Mouse (Mus musculus) myocyte (in vitro differentiated cells): Measurements from ENCODE around the gene Dusp14. TPM values are rescaled to one million over a fixed set of nuclear protein-coding genes. Genes with fewer than 3 reads are reported as not detected.

Source experiments
- H3K27me3 ChIP-seq: one replicate; pipeline ENCODE4 v1.6.1; 2011; ENCODE audit not compliant: control insufficient read depth, insufficient read depth, insufficient read length
- H3K36me3 ChIP-seq: one replicate; pipeline ENCODE4 v1.6.1; 2011; ENCODE audit not compliant: control insufficient read depth, insufficient read depth
- H3K4me2 ChIP-seq: one replicate; pipeline ENCODE4 v1.6.1; 2011; ENCODE audit warnings: low read depth, control low read depth
- H3K4me3 ChIP-seq: one replicate; pipeline ENCODE4 v1.5.1; 2011; ENCODE audit warnings: mild to moderate bottlenecking, control low read depth, moderate library complexity
- H3K79me2 ChIP-seq: one replicate; pipeline ENCODE4 v1.6.1; 2011; ENCODE audit not compliant: control insufficient read depth, insufficient read depth
- H3ac ChIP-seq: one replicate; pipeline ENCODE4 v1.6.1; 2011; ENCODE audit not compliant: control insufficient read depth, insufficient read length
- CEBPB ChIP-seq: IDR thresholded peaks from 2 replicates; pipeline ENCODE4 v1.6.1; 2011; ENCODE audit warnings: mild to moderate bottlenecking, moderate library complexity; ENCODE audit not compliant: poor library complexity, insufficient read depth, severe bottlenecking
- E2F4 ChIP-seq: IDR thresholded peaks from one replicate; pipeline ENCODE4 v1.6.1; 2011; ENCODE audit warnings: mild to moderate bottlenecking, control low read depth, moderate library complexity; ENCODE audit not compliant: insufficient read depth
- MAX ChIP-seq: IDR thresholded peaks from one replicate; pipeline ENCODE4 v1.6.1; 2011; ENCODE audit warnings: low read depth, mild to moderate bottlenecking, control low read depth
- MYOD1 ChIP-seq, 3 experiments: IDR thresholded peaks; one replicate each; pipeline ENCODE4 v1.6.1; 2011; ENCODE audit warnings: control low read depth in 2 of 3, low read depth in 2 of 3, mild to moderate bottlenecking in 2 of 3, moderate library complexity in 1 of 3; ENCODE audit not compliant: insufficient read length in 2 of 3, control insufficient read depth in 1 of 3
- MYOG ChIP-seq, 3 experiments: IDR thresholded peaks; one replicate each; pipeline ENCODE4 v1.6.1; 2011; ENCODE audit warnings: control low read depth in 2 of 3, low read depth in 2 of 3, mild to moderate bottlenecking in 2 of 3; ENCODE audit not compliant: insufficient read length in 2 of 3, control insufficient read depth in 1 of 3, insufficient read depth in 1 of 3
- POLR2A ChIP-seq: IDR thresholded peaks from one replicate; pipeline ENCODE4 v1.6.1; 2011; ENCODE audit warnings: low read depth, mild to moderate bottlenecking, control low read depth, moderate library complexity; ENCODE audit not compliant: insufficient read length
- POLR2AphosphoS2 ChIP-seq: IDR thresholded peaks from one replicate; pipeline ENCODE4 v1.6.1; 2011; ENCODE audit warnings: low read depth, control low read depth; ENCODE audit not compliant: insufficient read length
- REST ChIP-seq: IDR thresholded peaks from one replicate; pipeline ENCODE4 v1.6.1; 2011; ENCODE audit warnings: mild to moderate bottlenecking, control low read depth, moderate library complexity; ENCODE audit not compliant: insufficient read depth, insufficient read length
- SRF ChIP-seq: IDR thresholded peaks from one replicate; pipeline ENCODE4 v1.6.1; 2011; ENCODE audit warnings: low read depth; ENCODE audit not compliant: control insufficient read depth, insufficient read length
- TCF12 ChIP-seq: IDR thresholded peaks from one replicate; pipeline ENCODE4 v1.6.1; 2011; ENCODE audit warnings: mild to moderate bottlenecking, control low read depth; ENCODE audit not compliant: poor library complexity, insufficient read depth, severe bottlenecking
- TCF3 ChIP-seq: IDR thresholded peaks from one replicate; pipeline ENCODE4 v1.6.1; 2011; ENCODE audit warnings: low read depth, control low read depth; ENCODE audit not compliant: insufficient read length
- USF1 ChIP-seq: IDR thresholded peaks from one replicate; pipeline ENCODE4 v1.6.1; 2011; ENCODE audit warnings: low read depth, mild to moderate bottlenecking, control low read depth, moderate library complexity
- polyA plus RNA-seq: library from polyadenylated mRNA; unstranded; fragments of >200 nt; fragmentation: generic; extraction: Trizol; gene quantifications from one replicate; pipeline ENCODE4 v1.2.1, GENCODE M21; 2012; ENCODE audit warnings: missing spikeins

The Dusp14 gene
- 61.1 TPM for polyA plus RNA-seq

GRCm38 (mm10) chr11:84069034-84069370, at the start of gene Dusp14:
TSS of gene Dusp14 (minus strand) at chr11:84069261.
- H3K4me3 ChIP-seq, result peak within 1 kb of the TSS; percentile 57
- no peaks in the 10 kb centered on the region for H3K27me3 ChIP-seq
- peaks cover 27% of the 10 kb centered on the region for H3K79me2 ChIP-seq
- peak within 1 kb of the TSS; percentile 89 for H3K4me2 ChIP-seq
- TF ChIP-seq SRF (no peak), MYOD1 (IDR thresholded peaks at IDR 0.05; ENCODE audit: control insufficient read depth in 1 of 3, insufficient read length in 2 of 3, low read depth in 2 of 3) (no peak), POLR2A (no peak), REST (no peak), TCF3 (no peak), TCF12 (no peak), MAX (no peak), E2F4 (no peak), MYOG (IDR thresholded peaks at IDR 0.05; ENCODE audit: control insufficient read depth in 1 of 3, insufficient read depth in 1 of 3, insufficient read length in 2 of 3, low read depth in 2 of 3) (no peak), CEBPB (no peak), POLR2AphosphoS2 (no peak), USF1 (no peak)
- no peaks in the 10 kb centered on the region for H3K36me3 ChIP-seq
- H3ac ChIP-seq, result peak within 1 kb of the TSS; percentile 82

GRCm38 (mm10) chr11:84117431-84117830, 48.4 kb upstream of the Dusp14 start:
- H3K79me2 ChIP-seq, result no peaks in the 10 kb centered on the region
- H3K27me3 ChIP-seq, result no peaks in the 10 kb centered on the region
- TF ChIP-seq MYOD1 (IDR thresholded peaks at IDR 0.05; ENCODE audit: control insufficient read depth in 1 of 3, insufficient read length in 2 of 3, low read depth in 2 of 3) (no peak), REST (no peak), MAX (no peak), CEBPB (no peak)
- no peak overlapping the region for H3K4me3 ChIP-seq
- H3ac ChIP-seq, result no peak overlapping the region
- H3K4me2 ChIP-seq, result no peak overlapping the region
- peaks cover 22% of the 10 kb centered on the region for H3K36me3 ChIP-seq

- Histone ChIP-seq H3K27me3 (no peaks in the 10 kb centered on the region), H3K4me2 (no peak overlapping the region), H3ac (no peak overlapping the region), H3K36me3 (peaks cover 16% of the 10 kb centered on the region), H3K79me2 (no peaks in the 10 kb centered on the region), H3K4me3 (no peak overlapping the region)
- TF ChIP-seq POLR2AphosphoS2 (no peak), REST (no peak), MAX (no peak), USF1 (no peak), E2F4 (no peak), TCF3 (no peak)
Measured at GRCm38 (mm10) chr11:84116221-84116620, 47.2 kb upstream of the Dusp14 start.

- Histone ChIP-seq H3K4me2 (no peak overlapping the region), H3K36me3 (peaks cover 11% of the 10 kb centered on the region), H3K4me3 (no peak overlapping the region), H3ac (no peak overlapping the region), H3K27me3 (no peaks in the 10 kb centered on the region), H3K79me2 (no peaks in the 10 kb centered on the region)
- no peak for TF ChIP-seq MAX
- no peak for TF ChIP-seq REST
- no peak for TF ChIP-seq TCF12
- no peak for TF ChIP-seq CEBPB
- no peak for TF ChIP-seq E2F4
- TF ChIP-seq MYOG (IDR thresholded peaks at IDR 0.05; ENCODE audit: control insufficient read depth in 1 of 3, insufficient read depth in 1 of 3, insufficient read length in 2 of 3, low read depth in 2 of 3), result no peak
- TF ChIP-seq POLR2AphosphoS2, result no peak
Measured at GRCm38 (mm10) chr11:84115646-84116045, 46.6 kb upstream of the Dusp14 start.

- peaks cover 11% of the 10 kb centered on the region for H3K36me3 ChIP-seq
Measured at GRCm38 (mm10) chr11:84113623-84114022, 44.6 kb upstream of the Dusp14 start.

More at GRCm38 (mm10) chr11:84113623-84114022, 44.6 kb upstream of the Dusp14 start:
- Histone ChIP-seq H3K4me2 (no peak overlapping the region), H3ac (no peak overlapping the region), H3K79me2 (no peaks in the 10 kb centered on the region), H3K4me3 (no peak overlapping the region), H3K27me3 (no peaks in the 10 kb centered on the region)
- TF ChIP-seq MAX, result no peak
- TF ChIP-seq REST, result no peak
- TF ChIP-seq SRF, result no peak
- no peak for TF ChIP-seq POLR2AphosphoS2
- TF ChIP-seq TCF3, result no peak
- no peak for TF ChIP-seq E2F4
- TF ChIP-seq TCF12, result no peak
- no peak for TF ChIP-seq MYOD1 (IDR thresholded peaks at IDR 0.05; ENCODE audit: control insufficient read depth in 1 of 3, insufficient read length in 2 of 3, low read depth in 2 of 3)
